Mouse (Mus musculus): ENCODE data around the gene Shisa6. TPM values are rescaled to one million over a fixed set of nuclear protein-coding genes. Genes with fewer than 3 reads are reported as not detected.

Shisa6 gene
- polyA plus RNA-seq (2012; rRNA removed): 0.18 and 0.47 TPM in 2 replicates

GRCm38 (mm10) chr11:66525371-66526045 is at the start of gene Shisa6:
TSS of gene Shisa6 (minus strand) at chr11:66525964.

DNA sequence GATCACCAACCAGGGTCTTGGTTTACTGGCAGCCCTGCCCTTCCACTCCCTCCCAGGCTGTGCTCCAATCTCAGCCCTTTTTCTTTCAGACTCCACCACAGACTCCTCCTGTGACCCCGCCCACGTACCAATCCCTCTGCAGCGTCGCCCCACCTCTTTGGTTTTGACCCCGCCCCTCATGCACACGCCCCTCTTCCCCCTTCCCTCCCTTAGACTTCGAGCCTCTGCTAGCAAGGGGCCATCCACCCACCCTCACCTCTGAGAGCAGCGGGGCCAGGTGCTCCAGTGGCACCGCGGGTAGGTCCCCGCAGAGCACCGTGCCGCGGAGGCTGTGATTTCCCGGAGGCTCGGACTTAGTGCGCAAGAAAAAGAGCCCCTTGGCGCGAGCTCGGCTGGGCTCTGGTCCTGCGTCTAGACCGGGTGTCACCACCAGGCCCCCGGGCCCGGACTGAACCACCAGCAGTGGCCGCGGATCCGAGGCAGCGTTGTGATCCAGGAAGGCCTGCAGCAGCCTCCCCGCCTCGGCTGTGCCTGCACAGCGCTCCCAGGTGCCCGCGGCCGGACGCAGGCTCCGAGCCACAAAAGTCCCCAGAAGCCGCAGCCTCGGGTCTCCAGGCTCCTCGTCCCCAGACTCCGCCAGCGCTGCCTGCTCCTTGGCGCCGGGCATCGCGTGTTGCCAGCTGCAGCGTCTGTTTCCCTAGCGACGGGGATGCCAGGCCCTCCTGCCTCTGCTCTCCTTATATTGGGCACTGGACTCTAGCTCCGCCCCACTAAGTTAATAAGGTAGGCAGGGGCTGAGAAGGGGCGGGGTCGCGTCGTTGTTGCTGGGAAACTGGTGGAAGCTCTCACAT is 357.7 kb downstream of the Shisa6 start, which contains the start of gene Dnah9:
Dnah9 (minus strand) TSS at position 751 of the 851 bp plus-strand sequence.

Data from stomach, adult 2 months (tissue).